Mouse (Mus musculus) urinary bladder, postnatal 36 days (tissue): ENCODE measurements around the gene Amot.

Experiments
- DNase-seq, 2 experiments: peaks; one replicate each; pipeline ENCODE4 v3.0.0; 2022; ENCODE audit warnings: low spot score in 2 of 2, mixed read lengths in 1 of 2

Amot gene

GRCm38 (mm10) chrX:145504717-145505415, at the start of gene Amot:
Amot (minus strand) TSS chrX:145505181.
- peak; percentile 76 to 78 for DNase-seq

- no peak for DNase-seq
Observed at GRCm38 (mm10) chrX:145545060-145545459, 40.1 kb upstream of the Amot start.

- DNase-seq: no peak
Observed at GRCm38 (mm10) chrX:145543602-145544490, 38.9 kb upstream of the Amot start.

DNA sequence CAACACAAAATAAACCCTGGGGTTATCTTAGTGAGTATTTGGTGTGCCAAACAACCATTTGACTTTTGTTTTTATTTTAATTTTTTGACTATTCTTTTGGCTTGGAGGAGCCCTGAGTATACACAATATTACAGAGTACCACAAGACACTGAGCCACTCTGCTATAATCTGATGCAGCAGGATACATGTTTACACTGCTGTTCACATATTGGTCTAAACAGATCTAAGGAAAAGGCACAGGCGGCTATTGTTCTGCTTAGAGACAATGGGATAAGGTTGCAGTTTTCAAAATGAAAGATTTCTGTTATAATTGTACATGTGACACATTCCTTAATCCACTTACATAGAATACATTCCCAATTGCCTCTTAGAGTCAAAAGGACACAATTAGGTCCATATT, 36.1 kb upstream of the Amot start:
- no peak for DNase-seq

DNA sequence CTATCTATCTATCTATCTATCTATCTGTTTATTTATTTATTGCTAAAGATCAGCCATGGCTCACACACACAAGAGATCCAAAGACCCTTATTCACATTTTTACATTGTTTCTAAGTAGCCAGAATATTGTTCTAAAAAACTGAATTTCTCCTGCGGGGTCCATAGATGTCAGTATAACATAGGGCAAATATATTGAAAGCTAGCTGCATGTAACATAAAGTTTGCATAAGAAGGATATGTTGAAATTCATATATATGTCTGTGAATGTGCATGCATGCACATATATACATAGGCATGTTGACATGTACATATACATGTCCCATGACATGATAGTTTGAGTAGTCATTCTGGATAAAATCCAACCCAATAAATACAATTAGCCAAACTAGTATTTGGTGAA, 35.3 kb upstream of the Amot start:
- no peak for DNase-seq

DNA sequence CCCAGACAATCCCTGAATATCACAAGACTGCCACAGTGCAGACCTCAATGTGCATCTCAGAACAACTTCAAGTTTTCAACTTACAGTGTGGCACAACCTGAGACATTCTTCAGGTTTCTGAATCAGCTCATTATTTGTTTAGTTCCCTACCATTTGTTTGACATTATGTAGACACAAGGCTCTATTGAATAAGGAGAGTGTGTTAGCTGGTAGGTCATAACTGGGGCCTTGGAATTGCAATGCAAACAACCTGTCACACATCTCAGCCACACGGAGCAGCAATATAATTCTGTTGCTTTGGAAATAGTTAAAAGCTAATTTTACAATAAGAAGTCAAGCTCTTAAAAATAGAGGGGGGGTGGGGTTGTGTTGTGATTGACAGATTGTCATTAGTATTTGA, 24.6 kb upstream of the Amot start:
- no peak for DNase-seq

DNA sequence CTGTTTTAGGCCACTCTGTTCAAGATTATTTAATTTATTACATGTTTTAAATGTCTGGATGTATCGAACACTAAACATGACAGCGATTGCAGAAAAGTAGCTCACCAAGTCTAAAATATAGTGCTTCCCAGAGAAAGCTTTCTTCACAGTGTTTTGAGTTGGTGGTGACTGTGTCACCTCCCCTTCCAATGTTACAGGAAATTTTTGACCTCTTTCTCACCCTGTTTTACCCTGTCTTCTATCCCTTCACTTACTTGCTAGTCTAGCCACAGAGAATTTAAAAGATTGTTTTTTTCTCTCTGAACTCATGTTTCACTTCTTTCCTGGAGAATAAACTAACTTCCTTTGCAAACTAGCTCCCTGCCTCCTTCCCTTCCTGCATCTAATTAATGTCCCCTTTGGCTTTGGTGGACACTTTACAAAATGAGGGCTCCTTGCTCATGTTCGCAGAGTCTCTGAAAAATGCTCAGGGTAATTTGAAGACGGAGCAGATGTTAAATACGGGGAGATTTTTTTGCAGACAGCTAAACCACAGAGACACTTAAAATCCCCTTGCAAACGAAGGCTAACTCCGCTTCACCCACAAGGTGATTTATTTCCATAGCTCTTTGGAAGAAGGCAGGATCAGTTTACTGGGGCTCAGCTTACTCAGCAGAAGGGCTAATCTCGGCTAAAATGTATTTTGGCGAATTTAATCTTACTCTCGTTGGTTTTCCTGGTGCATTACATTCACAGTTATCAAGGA, 11.5 kb upstream of the Amot start:
- DNase-seq: no peak

DNA sequence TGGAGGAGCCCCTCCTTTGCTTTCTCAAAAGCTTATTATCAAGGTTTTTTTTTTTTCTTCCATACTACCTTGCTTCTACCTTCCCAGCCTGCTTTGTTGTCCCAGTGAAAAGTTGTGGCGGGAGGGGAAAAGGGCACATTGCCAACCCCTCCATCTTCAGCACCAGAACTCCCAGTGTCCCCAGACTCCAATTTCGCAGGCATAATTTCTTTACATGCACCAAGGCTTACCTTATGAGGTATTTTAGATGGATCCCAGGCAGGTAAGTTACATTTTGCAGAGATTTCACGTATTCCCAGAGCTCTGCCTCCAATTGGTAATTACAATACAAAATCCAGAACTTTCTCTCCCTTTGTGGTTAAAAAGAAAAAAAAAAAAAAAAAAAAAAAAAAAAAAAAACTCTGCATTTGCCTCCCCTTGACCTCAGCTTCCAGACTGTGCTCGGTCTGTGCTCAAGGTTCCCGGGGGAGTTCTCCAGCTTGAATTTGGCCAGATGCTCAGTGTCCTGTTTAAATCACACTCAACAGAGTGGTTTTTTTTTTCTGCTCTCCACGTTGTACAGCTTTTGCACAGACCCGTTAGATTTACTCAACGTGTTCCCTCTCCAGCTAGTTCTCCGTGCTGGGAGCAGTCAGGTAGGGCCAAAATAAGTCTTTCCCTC, 10.6 kb upstream of the Amot start:
- no peak for DNase-seq

GRCm38 (mm10) chrX:145510675-145511074, 5.7 kb upstream of the Amot start:
- no peak for DNase-seq

GRCm38 (mm10) chrX:145505457-145506201, 648 bp upstream of the Amot start:
- peak; percentile 33 to 67 for DNase-seq

DNA sequence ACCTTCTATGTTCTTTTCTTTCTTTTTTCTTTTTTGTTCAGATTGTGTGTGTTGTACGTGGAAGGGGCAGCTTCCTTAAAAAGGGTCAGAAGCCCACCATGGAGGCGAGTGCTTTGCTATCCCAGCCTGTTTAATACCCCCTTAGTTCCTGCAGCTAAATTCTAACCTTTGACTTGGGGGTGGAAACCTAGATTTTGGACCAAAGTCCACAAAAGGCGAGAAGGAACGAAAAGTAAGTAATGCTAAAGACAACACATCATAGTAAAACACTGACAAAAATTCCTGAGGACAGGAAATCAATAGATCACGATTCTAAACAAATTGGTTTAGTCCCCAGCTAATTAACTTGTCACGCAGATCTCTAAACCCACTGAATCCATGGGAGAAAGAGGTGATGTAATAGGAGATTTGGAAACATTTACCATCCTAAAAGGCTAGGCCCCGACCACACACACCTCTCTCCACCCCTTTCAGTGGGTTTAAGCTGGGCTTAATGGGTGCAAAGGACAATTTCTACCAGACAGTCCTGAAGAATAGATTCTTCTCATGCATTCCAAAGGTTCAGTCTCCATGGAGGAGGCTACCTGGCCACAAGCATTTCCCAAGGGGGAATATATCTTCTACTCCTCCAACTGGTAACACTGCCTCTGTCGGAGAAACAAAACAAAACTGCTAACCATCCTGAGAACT, 3.2 kb downstream of the Amot start:
- no peak for DNase-seq

- no peak for DNase-seq
Observed at GRCm38 (mm10) chrX:145499101-145499500, 5.9 kb downstream of the Amot start.

GRCm38 (mm10) chrX:145498691-145499090, 6.3 kb downstream of the Amot start:
- no peak for DNase-seq

DNA sequence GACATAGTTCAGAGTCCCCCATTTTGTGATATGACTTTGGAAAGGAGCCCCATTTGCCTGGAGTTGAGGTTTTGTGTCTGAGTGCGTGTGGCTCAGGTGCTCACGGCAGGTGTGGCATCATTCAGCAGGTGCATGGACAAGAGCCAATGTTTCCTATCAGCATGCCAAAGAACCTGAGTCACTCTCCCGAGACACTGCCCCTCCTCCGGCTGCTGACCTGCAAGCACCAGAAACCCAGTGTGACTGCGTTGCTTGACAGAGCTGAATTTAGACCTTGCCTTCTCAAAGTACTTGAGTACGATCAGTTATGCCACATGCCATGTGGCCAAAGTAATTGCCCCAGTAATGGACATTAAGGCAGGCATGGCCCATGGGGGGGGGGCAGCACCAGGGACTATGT, 7.5 kb downstream of the Amot start:
- peak in 1 of 2 experiments; percentile 6 for DNase-seq

DNA sequence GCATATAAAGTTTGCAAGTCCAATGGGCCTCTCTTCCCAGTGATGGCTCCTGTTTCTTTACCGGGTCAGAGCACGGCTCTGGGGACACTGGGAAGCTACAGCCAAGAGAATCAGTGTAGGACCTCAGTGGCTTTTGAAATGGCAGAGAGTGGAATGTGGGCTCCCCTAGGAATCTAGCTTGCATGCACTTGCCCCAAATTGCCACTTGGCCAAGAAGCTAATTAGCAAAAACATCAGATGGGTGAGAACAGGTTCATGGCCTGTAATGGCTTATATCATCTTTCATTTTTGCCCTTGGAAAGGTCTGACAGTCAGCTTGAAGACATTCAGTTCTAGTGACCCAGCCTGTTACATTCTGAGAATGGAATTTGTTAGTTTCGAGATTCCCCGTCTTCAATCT, 9.6 kb downstream of the Amot start:
- DNase-seq: no peak

DNA sequence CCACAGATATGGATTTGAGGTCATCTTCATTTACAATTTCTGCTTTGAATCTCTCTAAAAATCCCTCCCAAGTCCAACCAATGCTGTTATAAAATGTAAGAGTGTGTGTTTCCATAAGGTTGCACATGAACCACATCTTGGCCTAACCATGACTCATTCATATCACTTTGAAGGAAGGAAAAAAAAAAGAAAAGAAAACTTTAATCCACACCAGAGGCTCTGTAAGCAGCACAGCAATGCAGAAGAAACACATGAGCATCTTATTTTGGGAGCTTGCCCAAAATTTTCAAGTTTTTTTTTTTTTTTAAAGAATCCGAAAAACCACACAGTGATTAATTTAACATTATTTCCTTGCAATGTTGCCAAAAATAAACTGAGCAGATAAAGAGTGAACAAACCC, 14.2 kb downstream of the Amot start:
- no peak for DNase-seq

DNA sequence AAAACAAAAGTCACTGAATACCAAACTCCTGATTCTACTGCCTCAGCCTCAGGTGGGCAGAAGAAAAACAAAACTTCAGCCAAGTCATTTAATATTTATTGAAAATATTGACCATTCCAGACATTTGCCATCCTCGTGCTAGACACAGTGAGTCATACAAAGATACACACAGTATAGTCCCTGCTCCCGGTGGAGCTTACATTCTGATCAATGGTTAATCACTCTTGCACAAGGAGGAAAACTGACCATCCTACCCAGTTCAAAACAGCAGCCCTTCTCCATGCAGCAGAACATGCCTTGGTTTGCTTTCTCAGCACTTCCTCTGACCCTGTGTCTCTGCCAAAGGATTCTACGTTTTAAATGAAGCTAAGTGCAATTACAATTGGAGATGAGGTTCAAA, 14.6 kb downstream of the Amot start:
- DNase-seq: no peak

DNA sequence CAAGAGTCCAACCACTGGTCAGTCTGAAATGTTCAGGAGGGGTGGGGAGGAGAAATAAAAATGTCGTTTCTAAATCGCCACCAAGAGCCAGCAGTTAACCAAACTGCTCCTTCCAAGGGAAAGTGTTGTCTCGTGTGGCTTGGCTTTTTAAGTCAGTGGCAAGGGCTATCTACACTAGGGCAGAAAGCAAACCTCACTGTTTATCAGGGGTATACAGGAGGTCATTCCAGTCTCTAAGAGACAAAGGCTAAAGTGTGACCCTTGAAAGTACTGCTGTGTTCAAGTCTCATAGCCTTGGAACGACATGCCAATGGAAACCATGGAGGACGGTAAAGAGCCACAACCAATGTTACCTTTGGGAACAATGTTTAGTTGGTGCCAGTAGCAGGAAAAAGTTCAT, 15.0 kb downstream of the Amot start:
- DNase-seq: no peak

- no peak for DNase-seq
Observed at GRCm38 (mm10) chrX:145485495-145485894, 19.5 kb downstream of the Amot start.

DNA sequence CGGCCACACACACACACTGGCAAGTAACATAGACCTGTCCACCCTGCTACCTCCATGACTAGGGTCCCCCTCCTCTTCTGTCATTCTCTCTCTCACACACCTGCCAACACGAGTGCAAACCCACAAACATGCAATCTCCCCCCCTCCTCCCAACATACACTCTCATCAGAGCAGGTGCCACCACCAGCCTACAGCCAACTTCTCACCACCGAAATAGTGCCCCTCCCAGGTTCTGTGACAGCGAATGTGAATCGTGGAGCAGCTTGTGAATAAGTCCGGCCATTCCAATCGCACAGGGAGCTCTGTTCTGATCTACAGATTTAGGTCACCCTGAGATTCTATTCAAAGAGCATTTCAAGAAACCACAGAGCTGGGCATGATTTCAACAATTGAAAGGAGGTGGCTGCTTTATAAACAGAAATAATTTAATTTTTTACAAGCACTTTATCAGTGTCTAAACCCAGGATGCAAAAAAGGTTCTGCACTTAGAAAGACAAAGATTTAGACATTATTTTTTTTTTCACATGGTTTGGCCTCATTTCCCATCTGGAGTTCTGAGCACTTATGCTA, 21.4 kb downstream of the Amot start:
- no peak for DNase-seq
